In genomic region chr4:129081939-129082338, GRCm38 (mm10) we compare ENCODE assay signal across 20 mouse cellular contexts. TPM values are rescaled to one million over a fixed set of nuclear protein-coding genes. Genes with fewer than 3 reads are reported as not detected.
DNase-seq lines count a peak whose midpoint lies in the region; ATAC-seq and TF ChIP-seq lines count a peak whose summit lies in the region.
"Had no signal": no experiment of that assay in that cellular context is flagged by ENCODE, and none has a peak within 500 bp of the region (broad histone marks: within the 10 kb centered on the region; RNA-seq: fewer than 3 reads in every experiment).

No protein-coding gene starts in this region.

- H3K4me3 ChIP-seq in hindbrain, postnatal 0 days (ENCODE audit: low read length), result no peak overlapping the region
- H3K4me3 ChIP-seq in hindbrain, embryonic 16.5 days (ENCODE audit: low read length), result no peak overlapping the region
- no peak overlapping the region for H3K4me3 ChIP-seq in lung, postnatal 0 days (ENCODE audit: low read depth, low read length)
- H3K4me3 ChIP-seq in left cerebral cortex, adult 2 months, result no peak overlapping the region
- H3K4me3 ChIP-seq: forebrain, embryonic 12.5 days; kidney, embryonic 15.5 days had no signal

- no peak for ATAC-seq in hindbrain, postnatal 0 days
- no peak for ATAC-seq in hindbrain, embryonic 16.5 days
- ATAC-seq in lung, postnatal 0 days, result 0 out of 2 replicates have a peak, but pooled peaks have one; percentile 13
- ATAC-seq in megakaryocyte, adult 5-6 weeks (ENCODE audit: poor library complexity, severe bottlenecking), result peak; percentile 33
- ATAC-seq: midbrain, embryonic 16.5 days had no signal

- H3K4me1 ChIP-seq in hindbrain, postnatal 0 days (ENCODE audit: insufficient read depth, low read length), result no peaks in the 10 kb centered on the region; the same call in 1 of the 2 replicates
- H3K4me1 ChIP-seq in hindbrain, embryonic 16.5 days (ENCODE audit: control insufficient read depth, insufficient read depth, low read depth, low read length), result peaks cover 5% of the 10 kb centered on the region; the same call in 1 of the 2 replicates
- no peaks in the 10 kb centered on the region for H3K4me1 ChIP-seq in lung, postnatal 0 days (ENCODE audit: insufficient read depth, low read depth, low read length)
- H3K4me1 ChIP-seq: forebrain, embryonic 12.5 days had no signal

- TF ChIP-seq CTCF in hindbrain, postnatal 0 days (IDR thresholded peaks at IDR 0.05; ENCODE audit: low read depth), result no peak
- no peak for TF ChIP-seq CTCF in lung, postnatal 0 days (IDR thresholded peaks at IDR 0.05)
- TF ChIP-seq CTCF in left cerebral cortex, adult 2 months (IDR thresholded peaks at IDR 0.05), result no peak

- H3K4me2 ChIP-seq in hindbrain, postnatal 0 days (ENCODE audit: low read depth, low read length), result no peak overlapping the region
- H3K4me2 ChIP-seq in hindbrain, embryonic 16.5 days (ENCODE audit: low read length), result no peak overlapping the region
- H3K4me2 ChIP-seq in lung, postnatal 0 days (replicated peaks; ENCODE audit: low read depth, low read length), result no peak overlapping the region
- H3K4me2 ChIP-seq: forebrain, embryonic 12.5 days; heart, embryonic 11.5 days; kidney, embryonic 15.5 days had no signal

- H3K36me3 ChIP-seq in hindbrain, postnatal 0 days (ENCODE audit: insufficient read depth, low read length), result peaks cover 37% of the 10 kb centered on the region
- H3K36me3 ChIP-seq in hindbrain, embryonic 16.5 days (ENCODE audit: control insufficient read depth, insufficient read depth, low read length), result peaks cover 37% of the 10 kb centered on the region
- H3K36me3 ChIP-seq in lung, postnatal 0 days (ENCODE audit: insufficient read depth, low read length), result peaks cover 29% of the 10 kb centered on the region

- 84% methylated on average over 3 of the region's 3 CpGs for WGBS in hindbrain, postnatal 0 days
- 83% methylated on average over 3 of the region's 3 CpGs for WGBS in hindbrain, embryonic 16.5 days
- WGBS in lung, postnatal 0 days, result 36% methylated on average over 3 of the region's 3 CpGs

- DNase-seq in hindbrain, postnatal 0 days (ENCODE audit: low spot score), result no peak
- no peak for DNase-seq in lung, postnatal 0 days (ENCODE audit: low spot score)
- no peak for DNase-seq in lung, postnatal 10 days
- no peak for DNase-seq in left cerebral cortex, adult 2 months (ENCODE audit: extremely low spot score in 1 of 2, low spot score in 2 of 2)
- DNase-seq in yolk sac, embryonic 10.5 days (ENCODE audit: low spot score), result no peak
- DNase-seq: adrenal gland, postnatal 25 days; right cerebral cortex, postnatal 14 days; thymus, postnatal 4 days had no signal

- intact Hi-C loops in left cerebral cortex, adult 2 months (cut with DNase I), result loop anchor here (1.0 to 5.0 kb wide), 2 partner anchors 111 to 175 kb away; no protein-coding TSS in a partner anchor

- H3K27me3 ChIP-seq in hindbrain, postnatal 0 days (ENCODE audit: insufficient read depth, low read length), result no peaks in the 10 kb centered on the region
- H3K27me3 ChIP-seq in hindbrain, embryonic 16.5 days (replicated peaks; ENCODE audit: control insufficient read depth, insufficient read depth, low read length), result no peaks in the 10 kb centered on the region
- H3K27me3 ChIP-seq in lung, postnatal 0 days (replicated peaks; ENCODE audit: insufficient read depth, low read length), result no peaks in the 10 kb centered on the region
- H3K27me3 ChIP-seq: kidney, embryonic 15.5 days had no signal

- no peak for TF ChIP-seq EP300 in lung, postnatal 0 days (IDR thresholded peaks at IDR 0.05)

- H3K9me3 ChIP-seq in hindbrain, postnatal 0 days (ENCODE audit: low read length), result no peaks in the 10 kb centered on the region
- H3K9me3 ChIP-seq in hindbrain, embryonic 16.5 days (ENCODE audit: control insufficient read depth, low read length), result no peaks in the 10 kb centered on the region
- H3K9me3 ChIP-seq in lung, postnatal 0 days (ENCODE audit: low read length), result no peaks in the 10 kb centered on the region
- H3K9me3 ChIP-seq: forebrain, embryonic 12.5 days; kidney, embryonic 15.5 days had no signal

- H3K27ac ChIP-seq in hindbrain, postnatal 0 days, result peak overlapping the region; percentile 27; the same call in 1 of the 2 replicates
- H3K27ac ChIP-seq in hindbrain, embryonic 16.5 days (ENCODE audit: low read depth, low read length), result no peak overlapping the region
- no peak overlapping the region for H3K27ac ChIP-seq in lung, postnatal 0 days (ENCODE audit: low read length)
- H3K27ac ChIP-seq in left cerebral cortex, adult 2 months, result no peak overlapping the region; the same call in 1 of the 2 replicates
- H3K27ac ChIP-seq: forebrain, embryonic 12.5 days; kidney, embryonic 15.5 days had no signal

- no peak overlapping the region for H3K9ac ChIP-seq in hindbrain, postnatal 0 days (replicated peaks; ENCODE audit: low read length)
- no peak overlapping the region for H3K9ac ChIP-seq in hindbrain, embryonic 16.5 days (ENCODE audit: low read depth, low read length)
- H3K9ac ChIP-seq in lung, postnatal 0 days (replicated peaks; ENCODE audit: low read depth), result no peak overlapping the region
- H3K9ac ChIP-seq: forebrain, embryonic 12.5 days; kidney, embryonic 15.5 days had no signal

RNA-seq across cellular contexts. Expression of gene Tmem54, which starts 23.4 kb away (rescaled TPM):
- not detected in 2 replicates for total RNA-seq in hindbrain, postnatal 0 days (2014; rRNA removed)
- 0.19 and 0.39 TPM in 2 replicates for polyA plus RNA-seq in hindbrain, postnatal 0 days (2015; fragmentation: Nextera tagmentation; extraction: Ambion mirVana)
- polyA plus RNA-seq in hindbrain, embryonic 16.5 days (2015; fragmentation: Nextera tagmentation; extraction: Ambion mirVana), result 0.16 and 0.20 TPM in 2 replicates
- polyA plus RNA-seq in lung, postnatal 0 days (2015; fragmentation: Nextera tagmentation; extraction: Ambion mirVana), result 2.4 and 2.9 TPM in 2 replicates
- not detected in 2 replicates for total RNA-seq in megakaryocyte, adult 5-6 weeks (2015)
- not detected in 2 replicates for total RNA-seq in megakaryocyte, adult 5-6 weeks (2017)
- not detected for total RNA-seq in left cerebral cortex, adult 2 months (2021)
- total RNA-seq: adrenal gland, postnatal 25 days; gastrocnemius, postnatal 14 days; heart, postnatal 25 days; layer of hippocampus, adult 8-10 months; left cerebral cortex, adult 18-20 months; megakaryocyte-erythroid progenitor cell, adult 5-6 weeks had no signal
- polyA plus RNA-seq: inflammation-experienced regulatory T-cells, adult 6 months; midbrain, embryonic 16.5 days had no signal

RNA-seq across cellular contexts. Expression of gene Rnf19b, which starts 23.9 kb away (rescaled TPM):
- total RNA-seq in hindbrain, postnatal 0 days (2014; rRNA removed), result 141 and 156 TPM in 2 replicates
- 29.9 and 31.8 TPM in 2 replicates for polyA plus RNA-seq in hindbrain, postnatal 0 days (2015; fragmentation: Nextera tagmentation; extraction: Ambion mirVana)
- polyA plus RNA-seq in hindbrain, embryonic 16.5 days (2015; fragmentation: Nextera tagmentation; extraction: Ambion mirVana), result 30.8 and 31.6 TPM in 2 replicates
- polyA plus RNA-seq in lung, postnatal 0 days (2015; fragmentation: Nextera tagmentation; extraction: Ambion mirVana), result 10.9 and 11.7 TPM in 2 replicates
- total RNA-seq in megakaryocyte, adult 5-6 weeks (2015), result 20.2 and 24.2 TPM in 2 replicates
- 52.8 and 56.8 TPM in 2 replicates for total RNA-seq in megakaryocyte, adult 5-6 weeks (2017)
- total RNA-seq in left cerebral cortex, adult 2 months (2021), result 10 to 100 TPM; 52.6 to 57.7 TPM

RNA-seq across cellular contexts. Expression of gene Hpca, which starts 39.9 kb away (rescaled TPM):
- 270 and 290 TPM in 2 replicates for total RNA-seq in hindbrain, postnatal 0 days (2014; rRNA removed)
- polyA plus RNA-seq in hindbrain, postnatal 0 days (2015; fragmentation: Nextera tagmentation; extraction: Ambion mirVana), result 179 and 202 TPM in 2 replicates
- polyA plus RNA-seq in hindbrain, embryonic 16.5 days (2015; fragmentation: Nextera tagmentation; extraction: Ambion mirVana), result 168 and 199 TPM in 2 replicates
- 0.51 and 1.1 TPM in 2 replicates for polyA plus RNA-seq in lung, postnatal 0 days (2015; fragmentation: Nextera tagmentation; extraction: Ambion mirVana)
- not detected in 2 replicates for total RNA-seq in megakaryocyte, adult 5-6 weeks (2015)
- not detected in 2 replicates for total RNA-seq in megakaryocyte, adult 5-6 weeks (2017)
- total RNA-seq in left cerebral cortex, adult 2 months (2021), result 100 to 1,000 TPM; 650 to 692 TPM
- total RNA-seq: heart, postnatal 25 days; megakaryocyte-erythroid progenitor cell, adult 5-6 weeks had no signal
- polyA plus RNA-seq: inflammation-experienced regulatory T-cells, adult 6 months had no signal

RNA-seq across cellular contexts. Expression of gene Fndc5, which starts 54.9 kb away (rescaled TPM):
- total RNA-seq in hindbrain, postnatal 0 days (2014; rRNA removed), result 33.5 and 38.4 TPM in 2 replicates
- 19.6 and 20.1 TPM in 2 replicates for polyA plus RNA-seq in hindbrain, postnatal 0 days (2015; fragmentation: Nextera tagmentation; extraction: Ambion mirVana)
- polyA plus RNA-seq in hindbrain, embryonic 16.5 days (2015; fragmentation: Nextera tagmentation; extraction: Ambion mirVana), result 10.7 and 11.6 TPM in 2 replicates
- polyA plus RNA-seq in lung, postnatal 0 days (2015; fragmentation: Nextera tagmentation; extraction: Ambion mirVana), result 7.6 and 9.7 TPM in 2 replicates
- 0.07 TPM in 2 replicates for total RNA-seq in megakaryocyte, adult 5-6 weeks (2015)
- not detected in 2 replicates for total RNA-seq in megakaryocyte, adult 5-6 weeks (2017)
- 10 to 100 TPM; 54.0 to 58.1 TPM for total RNA-seq in left cerebral cortex, adult 2 months (2021)

Comparison
In these comparisons a context has a peak if more than half of its experiments do, and no peak if none do; other contexts are left out.
1. ATAC-seq: peak in lung, postnatal 0 days (single experiment) and megakaryocyte, adult 5-6 weeks (single experiment); none in hindbrain, postnatal 0 days (single experiment) and hindbrain, embryonic 16.5 days (single experiment).
2. RNA of gene Hpca, which starts 39.9 kb away (total RNA-seq): 650 to 692 TPM in left cerebral cortex, adult 2 months and 270 to 290 TPM in hindbrain, postnatal 0 days; not detected in megakaryocyte, adult 5-6 weeks; every median in the first group is over 100 times any median in the second.